Comparison of ENCODE assay signal across 9 mouse cellular contexts in the genomic region with DNA sequence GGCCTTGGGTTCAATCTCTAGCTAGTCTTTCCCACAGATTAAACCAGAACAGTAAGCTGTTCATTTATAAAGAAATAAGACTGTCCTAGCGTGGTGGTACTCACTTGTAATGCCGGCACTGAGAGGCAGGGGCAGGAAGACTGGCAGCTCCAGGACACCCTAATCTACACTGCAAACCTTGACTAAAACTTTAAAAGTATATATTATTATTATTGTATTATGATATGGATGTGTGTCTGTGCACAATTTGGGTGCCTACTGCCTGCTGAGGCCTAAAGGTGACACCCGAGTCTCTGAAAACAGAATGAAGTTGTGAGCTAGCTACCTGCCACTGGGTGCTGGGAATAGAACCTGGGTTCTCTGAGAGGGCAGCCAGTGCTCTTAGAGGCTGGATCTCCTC. TPM values are rescaled to one million over a fixed set of nuclear protein-coding genes. Genes with fewer than 3 reads are reported as not detected.
DNase-seq lines count a peak whose midpoint lies in the region; ATAC-seq and TF ChIP-seq lines count a peak whose summit lies in the region.
"Had no signal": no experiment of that assay in that cellular context is flagged by ENCODE, and none has a peak within 500 bp of the region (broad histone marks: within the 10 kb centered on the region; RNA-seq: fewer than 3 reads in every experiment).

No protein-coding gene starts in this region.

- H3K79me2 ChIP-seq in myocyte (ENCODE audit: control insufficient read depth, insufficient read depth), result peaks cover 28% of the 10 kb centered on the region

- H3K36me3 ChIP-seq in forebrain, embryonic 10.5 days (replicated peaks), result peaks cover 30% of the 10 kb centered on the region
- peaks cover 14% of the 10 kb centered on the region; the same call in 1 of the 2 replicates for H3K36me3 ChIP-seq in intestine, embryonic 16.5 days (ENCODE audit: control insufficient read depth, insufficient read depth, low read length)
- H3K36me3 ChIP-seq in myocyte (ENCODE audit: control insufficient read depth, insufficient read depth), result no peaks in the 10 kb centered on the region

- no peak for TF ChIP-seq CTCF in left cerebral cortex, adult 2 months (IDR thresholded peaks at IDR 0.05)

- no peaks in the 10 kb centered on the region for H3K27me3 ChIP-seq in forebrain, embryonic 10.5 days (ENCODE audit: poor library complexity, severe bottlenecking)
- no peaks in the 10 kb centered on the region for H3K27me3 ChIP-seq in intestine, embryonic 16.5 days (replicated peaks; ENCODE audit: control insufficient read depth, insufficient read depth, low read length)
- no peaks in the 10 kb centered on the region for H3K27me3 ChIP-seq in myocyte (ENCODE audit: control insufficient read depth, insufficient read depth, insufficient read length)

- WGBS in forebrain, embryonic 10.5 days, result 91% methylated on average over 3 of the region's 3 CpGs
- WGBS in intestine, embryonic 16.5 days, result 86% methylated on average over 3 of the region's 3 CpGs

- no peaks in the 10 kb centered on the region for H3K9me3 ChIP-seq in forebrain, embryonic 10.5 days
- 0 out of 2 replicates have a peak, but pooled peaks cover 4% of the 10 kb centered on the region for H3K9me3 ChIP-seq in intestine, embryonic 16.5 days (ENCODE audit: control insufficient read depth, low read length)

- DNase-seq in left cerebral cortex, adult 2 months (ENCODE audit: extremely low spot score in 1 of 2, low spot score in 2 of 2), result no peak
- DNase-seq in left cerebral cortex, postnatal 25 days (ENCODE audit: low spot score in 2 of 2), result no peak
- DNase-seq in forebrain, embryonic 10.5 days (ENCODE audit: extremely low spot score, low spot score), result no peak
- DNase-seq in urinary bladder, postnatal 10 days (ENCODE audit: low spot score), result no peak
- no peak for DNase-seq in embryo, embryonic 10 days (ENCODE audit: low spot score)
- DNase-seq: cerebellum, postnatal 36 days; kidney, adult 18-20 months had no signal

- H3K4me1 ChIP-seq in forebrain, embryonic 10.5 days, result peaks cover 21% of the 10 kb centered on the region
- H3K4me1 ChIP-seq in intestine, embryonic 16.5 days (ENCODE audit: control insufficient read depth, insufficient read depth, low read length), result peaks cover 12% of the 10 kb centered on the region

- no peak for ATAC-seq in intestine, embryonic 16.5 days

- peak overlapping the region; percentile 71 for H3K4me3 ChIP-seq in left cerebral cortex, adult 2 months
- peak overlapping the region; percentile 95 for H3K4me3 ChIP-seq in forebrain, embryonic 10.5 days
- H3K4me3 ChIP-seq in intestine, embryonic 16.5 days (ENCODE audit: low read length), result peak overlapping the region; percentile 96
- no peak overlapping the region for H3K4me3 ChIP-seq in myocyte

- no peak overlapping the region; the same call in 1 of the 2 replicates for H3K9ac ChIP-seq in intestine, embryonic 16.5 days (ENCODE audit: low read depth, low read length)

- no peak overlapping the region for H3ac ChIP-seq in myocyte (ENCODE audit: control insufficient read depth, insufficient read length)

- TF ChIP-seq POLR2A in myocyte (IDR thresholded peaks at IDR 0.05; ENCODE audit: insufficient read length, low read depth), result no peak

- H3K4me2 ChIP-seq in intestine, embryonic 16.5 days (ENCODE audit: low read depth, low read length), result peak overlapping the region; percentile 62
- H3K4me2 ChIP-seq in myocyte (ENCODE audit: low read depth), result peak overlapping the region; percentile 86

- intact Hi-C loops in left cerebral cortex, adult 2 months (cut with DNase I), result no loop called here
- intact Hi-C loops in left cerebral cortex, postnatal 25 days (cut with DNase I), result no loop called here

- no peak overlapping the region for H3K27ac ChIP-seq in left cerebral cortex, adult 2 months
- H3K27ac ChIP-seq in forebrain, embryonic 10.5 days, result no peak overlapping the region
- H3K27ac ChIP-seq in intestine, embryonic 16.5 days (ENCODE audit: low read length), result no peak overlapping the region

TF ChIP-seq in myocyte, 11 proteins besides CTCF, POLR2A, EP300 and RAD21:
- TF ChIP-seq TCF12 (IDR thresholded peaks at IDR 0.05; ENCODE audit: insufficient read depth, poor library complexity, severe bottlenecking) (no peak), CEBPB (IDR thresholded peaks at IDR 0.05; ENCODE audit: insufficient read depth, poor library complexity, severe bottlenecking) (no peak), SRF (IDR thresholded peaks at IDR 0.05; ENCODE audit: control insufficient read depth, insufficient read length, low read depth) (no peak), MYOG (IDR thresholded peaks at IDR 0.05; ENCODE audit: control insufficient read depth in 1 of 3, insufficient read depth in 1 of 3, insufficient read length in 2 of 3, low read depth in 2 of 3) (no peak), MAX (IDR thresholded peaks at IDR 0.05; ENCODE audit: low read depth) (no peak), REST (IDR thresholded peaks at IDR 0.05; ENCODE audit: insufficient read depth, insufficient read length) (no peak), E2F4 (IDR thresholded peaks at IDR 0.05; ENCODE audit: insufficient read depth) (no peak), USF1 (IDR thresholded peaks at IDR 0.05; ENCODE audit: low read depth) (no peak), MYOD1 (IDR thresholded peaks at IDR 0.05; ENCODE audit: control insufficient read depth in 1 of 3, insufficient read length in 2 of 3, low read depth in 2 of 3) (no peak), POLR2AphosphoS2 (IDR thresholded peaks at IDR 0.05; ENCODE audit: insufficient read length, low read depth) (no peak), TCF3 (IDR thresholded peaks at IDR 0.05; ENCODE audit: insufficient read length, low read depth) (no peak)

RNA-seq across cellular contexts. Expression of gene Trip11, which starts 1.7 kb away (rescaled TPM):
- total RNA-seq in left cerebral cortex, adult 2 months (2021), result 10 to 100 TPM; 30.7 to 30.8 TPM
- total RNA-seq in left cerebral cortex, postnatal 25 days (2021), result 10 to 100 TPM; 27.4 to 31.1 TPM
- polyA plus RNA-seq in forebrain, embryonic 10.5 days (2016; fragmentation: Nextera tagmentation; extraction: Ambion mirVana), result 15.4 and 18.5 TPM in 2 replicates
- 21.5 and 25.7 TPM in 2 replicates for polyA plus RNA-seq in intestine, embryonic 16.5 days (2015; fragmentation: Nextera tagmentation; extraction: Ambion mirVana)
- polyA plus RNA-seq in myocyte (2012; fragmentation: generic; extraction: Trizol), result 3.0 TPM

RNA-seq across cellular contexts. Expression of gene Atxn3, which starts 46.7 kb away (rescaled TPM):
- total RNA-seq in left cerebral cortex, adult 2 months (2021), result 10 to 100 TPM; 21.9 to 22.1 TPM
- total RNA-seq in left cerebral cortex, postnatal 25 days (2021), result 10 to 100 TPM; 20.8 TPM
- polyA plus RNA-seq in forebrain, embryonic 10.5 days (2016; fragmentation: Nextera tagmentation; extraction: Ambion mirVana), result 11.0 and 14.0 TPM in 2 replicates
- 13.1 and 14.0 TPM in 2 replicates for polyA plus RNA-seq in intestine, embryonic 16.5 days (2015; fragmentation: Nextera tagmentation; extraction: Ambion mirVana)
- polyA plus RNA-seq in myocyte (2012; fragmentation: generic; extraction: Trizol), result 2.8 TPM
